Mouse (Mus musculus): Measurements from ENCODE around the gene Car3.

DNA sequence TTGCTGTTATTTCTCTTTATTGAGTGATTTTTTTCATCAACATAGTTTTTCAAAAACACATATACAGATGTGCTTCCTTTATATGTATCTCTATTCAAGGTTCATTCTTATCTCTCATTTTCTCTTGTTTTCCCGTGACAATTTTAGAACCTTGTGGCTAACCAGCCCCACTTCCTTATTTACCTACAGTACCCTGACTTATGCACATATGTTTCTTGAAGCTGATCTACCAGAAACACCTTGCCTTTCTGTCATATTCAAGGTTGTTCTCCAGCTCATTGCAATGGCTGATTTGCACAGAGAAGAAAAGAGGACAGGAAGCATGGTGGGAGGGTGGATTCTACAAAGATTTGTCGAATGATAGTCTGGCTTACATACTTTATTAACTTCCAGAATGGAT, 52.0 kb downstream of the Car3 start:
- no peak for TF ChIP-seq USF1 (IDR thresholded peaks at IDR 0.05; ENCODE audit: low read depth)
- no peak for TF ChIP-seq CTCF (IDR thresholded peaks at IDR 0.05; ENCODE audit: control insufficient read depth, insufficient read depth, insufficient read length)
- no peak for TF ChIP-seq MAX (IDR thresholded peaks at IDR 0.05)
